Mouse (Mus musculus) forebrain, embryonic 10.5 days (tissue): ENCODE measurements around the gene Tln1. TPM values are rescaled to one million over a fixed set of nuclear protein-coding genes. Genes with fewer than 3 reads are reported as not detected.
"Not testable (repeated sequence)": the region's sequence is repeated elsewhere in the genome, so short reads cannot be mapped to it uniquely, and the experiment has no call there.

ENCODE experiments used
- DNase-seq: peaks from one replicate; pipeline ENCODE4 v3.0.0-alpha.2; 2017; ENCODE audit warnings: low spot score; ENCODE audit errors: extremely low spot score
- H3K27ac ChIP-seq: fragments of 300-500 bp; sonication (generic); 2 replicates; pipeline ENCODE4 v1.5.1; 2016; ENCODE audit warnings: mild to moderate bottlenecking
- H3K27me3 ChIP-seq: fragments of 300-500 bp; sonication (generic); 2 replicates; pipeline ENCODE4 v1.6.1; 2016; ENCODE audit warnings: mild to moderate bottlenecking; ENCODE audit not compliant: poor library complexity, severe bottlenecking
- H3K36me3 ChIP-seq: fragments of 300-500 bp; sonication (generic); replicated peaks from 2 replicates; pipeline ENCODE4 v1.6.1; 2016; ENCODE audit warnings: mild to moderate bottlenecking, moderate library complexity
- H3K4me1 ChIP-seq: fragments of 300-500 bp; sonication (generic); 2 replicates; pipeline ENCODE4 v1.6.1; 2016
- H3K4me3 ChIP-seq: fragments of 300-500 bp; sonication (generic); 2 replicates; pipeline ENCODE4 v1.5.1; 2016; ENCODE audit warnings: mild to moderate bottlenecking, moderate library complexity
- H3K9me3 ChIP-seq: fragments of 300-500 bp; sonication (generic); 2 replicates; pipeline ENCODE4 v1.6.1; 2016; ENCODE audit warnings: mild to moderate bottlenecking, moderate library complexity
- WGBS: fragments of 180-500 bp; shearing (Covaris S2); methylation state at CpG from one replicate; pipeline ENCODE4 v1.1.7; 2016; 5-methylcytosine and 5-hydroxymethylcytosine counted together
- polyA plus RNA-seq: library from polyadenylated mRNA; unstranded; fragments of >200 nt; fragmentation: Nextera tagmentation; extraction: Ambion mirVana; gene quantifications from 2 replicates; pipeline ENCODE4 v1.2.1, GENCODE M21; 2016

The Tln1 gene
- polyA plus RNA-seq, 1 experiment from 2014 or later, result 42.5 TPM

GRCm38 (mm10) chr4:43553891-43554290 lies 8.6 kb downstream of the Tln1 start:
- Histone ChIP-seq H3K27me3 (no peaks in the 10 kb centered on the region), H3K4me1 (peaks cover 22% of the 10 kb centered on the region), H3K4me3 (no peak overlapping the region), H3K9me3 (no peaks in the 10 kb centered on the region; the same call in 1 of the 2 replicates), H3K36me3 (peaks cover 96% of the 10 kb centered on the region), H3K27ac (no peak overlapping the region)
- DNase-seq, result no peak

GRCm38 (mm10) chr4:43552437-43552836 lies 10.1 kb downstream of the Tln1 start:
- Histone ChIP-seq H3K36me3 (peaks cover 100% of the 10 kb centered on the region), H3K4me1 (peaks cover 7% of the 10 kb centered on the region), H3K27ac (no peak overlapping the region), H3K27me3 (no peaks in the 10 kb centered on the region), H3K9me3 (no peaks in the 10 kb centered on the region; the same call in 1 of the 2 replicates), H3K4me3 (no peak overlapping the region)
- 97% methylated on average over 5 of the region's 5 CpGs for WGBS
- no peak for DNase-seq

- H3K36me3 ChIP-seq, result peaks cover 100% of the 10 kb centered on the region
- 90% methylated on average over 6 of the region's 6 CpGs for WGBS
- H3K4me3 ChIP-seq, H3K27me3 ChIP-seq, H3K4me1 ChIP-seq, DNase-seq, H3K27ac ChIP-seq, H3K9me3 ChIP-seq: not testable (repeated sequence)
Measured at GRCm38 (mm10) chr4:43551854-43552253, 10.6 kb downstream of the Tln1 start.

- Histone ChIP-seq H3K4me1 (no peaks in the 10 kb centered on the region), H3K36me3 (peaks cover 100% of the 10 kb centered on the region), H3K9me3 (no peaks in the 10 kb centered on the region; the same call in 1 of the 2 replicates), H3K27ac (no peak overlapping the region), H3K27me3 (no peaks in the 10 kb centered on the region), H3K4me3 (no peak overlapping the region)
- WGBS, result 91% methylated on average over 12 of the region's 12 CpGs
- DNase-seq, result no peak
Measured at GRCm38 (mm10) chr4:43549055-43549454, 13.4 kb downstream of the Tln1 start.

GRCm38 (mm10) chr4:43547160-43547559 lies 15.3 kb downstream of the Tln1 start:
- WGBS, result 97% methylated on average over 8 of the region's 8 CpGs
- H3K36me3 ChIP-seq, result peaks cover 100% of the 10 kb centered on the region
- DNase-seq, result no peak
- no peak overlapping the region for H3K4me3 ChIP-seq
- H3K4me1 ChIP-seq, result no peaks in the 10 kb centered on the region
- no peak overlapping the region for H3K27ac ChIP-seq
- no peaks in the 10 kb centered on the region for H3K27me3 ChIP-seq
- H3K9me3 ChIP-seq, result no peaks in the 10 kb centered on the region; the same call in 1 of the 2 replicates

- 95% methylated on average over 12 of the region's 12 CpGs for WGBS
- peaks cover 100% of the 10 kb centered on the region for H3K36me3 ChIP-seq
- H3K4me3 ChIP-seq, result no peak overlapping the region
- H3K27me3 ChIP-seq, result no peaks in the 10 kb centered on the region
- H3K27ac ChIP-seq, result no peak overlapping the region
- no peaks in the 10 kb centered on the region for H3K9me3 ChIP-seq
- H3K4me1 ChIP-seq, result no peaks in the 10 kb centered on the region
- no peak for DNase-seq
Measured at GRCm38 (mm10) chr4:43546375-43547047, 16.0 kb downstream of the Tln1 start.

GRCm38 (mm10) chr4:43542044-43542443 lies 20.4 kb downstream of the Tln1 start:
- WGBS, result 65% methylated on average over 3 of the region's 3 CpGs
- H3K9me3 ChIP-seq, result no peaks in the 10 kb centered on the region
- H3K27ac ChIP-seq, result no peak overlapping the region
- H3K27me3 ChIP-seq, result no peaks in the 10 kb centered on the region
- H3K4me3 ChIP-seq, result no peak overlapping the region
- DNase-seq, result no peak
- peaks cover 100% of the 10 kb centered on the region for H3K36me3 ChIP-seq
- H3K4me1 ChIP-seq, result no peaks in the 10 kb centered on the region

GRCm38 (mm10) chr4:43536031-43536430 lies 26.5 kb downstream of the Tln1 start:
- no peak overlapping the region for H3K27ac ChIP-seq
- no peak for DNase-seq
- no peaks in the 10 kb centered on the region for H3K27me3 ChIP-seq
- H3K4me1 ChIP-seq, result no peaks in the 10 kb centered on the region
- H3K36me3 ChIP-seq, result peaks cover 100% of the 10 kb centered on the region
- H3K4me3 ChIP-seq, result no peak overlapping the region
- no peaks in the 10 kb centered on the region for H3K9me3 ChIP-seq
- WGBS, result 93% methylated on average over 9 of the region's 9 CpGs

- Histone ChIP-seq H3K27me3 (no peaks in the 10 kb centered on the region), H3K27ac (no peak overlapping the region), H3K4me3 (no peak overlapping the region), H3K9me3 (no peaks in the 10 kb centered on the region), H3K4me1 (no peaks in the 10 kb centered on the region), H3K36me3 (peaks cover 100% of the 10 kb centered on the region)
- no peak for DNase-seq
- WGBS, result 94% methylated on average over 8 of the region's 8 CpGs
Measured at GRCm38 (mm10) chr4:43535628-43536027, 26.9 kb downstream of the Tln1 start.

GRCm38 (mm10) chr4:43533270-43533669 lies 29.2 kb downstream of the Tln1 start:
- WGBS, result 89% methylated on average over 9 of the region's 9 CpGs
- Histone ChIP-seq H3K4me1 (no peaks in the 10 kb centered on the region), H3K27me3 (no peaks in the 10 kb centered on the region), H3K4me3 (no peak overlapping the region), H3K27ac (no peak overlapping the region), H3K36me3 (peaks cover 76% of the 10 kb centered on the region), H3K9me3 (no peaks in the 10 kb centered on the region)
- DNase-seq, result no peak

- peaks cover 49% of the 10 kb centered on the region for H3K36me3 ChIP-seq
- no peak overlapping the region for H3K4me3 ChIP-seq
- no peaks in the 10 kb centered on the region for H3K4me1 ChIP-seq
- WGBS, result 32% methylated on average over 7 of the region's 7 CpGs
- H3K27me3 ChIP-seq, result peaks cover 18% of the 10 kb centered on the region
- H3K27ac ChIP-seq, result no peak overlapping the region
- no peaks in the 10 kb centered on the region for H3K9me3 ChIP-seq
- peak; percentile 72 for DNase-seq
Measured at GRCm38 (mm10) chr4:43530581-43530980, 31.9 kb downstream of the Tln1 start.

GRCm38 (mm10) chr4:43530081-43530501 lies 32.4 kb downstream of the Tln1 start:
- peaks cover 44% of the 10 kb centered on the region for H3K36me3 ChIP-seq
- H3K27ac ChIP-seq, result no peak overlapping the region
- 80% methylated on average over 8 of the region's 8 CpGs for WGBS
- no peaks in the 10 kb centered on the region for H3K9me3 ChIP-seq
- H3K27me3 ChIP-seq, result peaks cover 23% of the 10 kb centered on the region
- no peaks in the 10 kb centered on the region for H3K4me1 ChIP-seq
- no peak for DNase-seq
- H3K4me3 ChIP-seq, result no peak overlapping the region

- Histone ChIP-seq H3K27me3 (peaks cover 39% of the 10 kb centered on the region), H3K36me3 (peaks cover 28% of the 10 kb centered on the region), H3K4me1 (peaks cover 14% of the 10 kb centered on the region), H3K4me3 (no peak overlapping the region), H3K27ac (no peak overlapping the region), H3K9me3 (no peaks in the 10 kb centered on the region)
- WGBS, result 78% methylated on average over 9 of the region's 9 CpGs
- no peak for DNase-seq
Measured at GRCm38 (mm10) chr4:43528487-43528886, 34.0 kb downstream of the Tln1 start.
